Mouse (Mus musculus) spleen, adult 18-20 months (tissue): ENCODE measurements around the gene Greb1.

Source experiments
- DNase-seq, 2 experiments: peaks; one replicate each; pipeline ENCODE4 v3.0.0; 2022; ENCODE audit warnings: mixed read lengths in 2 of 2

The Greb1 gene

GRCm38 (mm10) chr12:16665022-16665421 lies 135.7 kb downstream of the Greb1 start:
- DNase-seq, result no peak

DNA sequence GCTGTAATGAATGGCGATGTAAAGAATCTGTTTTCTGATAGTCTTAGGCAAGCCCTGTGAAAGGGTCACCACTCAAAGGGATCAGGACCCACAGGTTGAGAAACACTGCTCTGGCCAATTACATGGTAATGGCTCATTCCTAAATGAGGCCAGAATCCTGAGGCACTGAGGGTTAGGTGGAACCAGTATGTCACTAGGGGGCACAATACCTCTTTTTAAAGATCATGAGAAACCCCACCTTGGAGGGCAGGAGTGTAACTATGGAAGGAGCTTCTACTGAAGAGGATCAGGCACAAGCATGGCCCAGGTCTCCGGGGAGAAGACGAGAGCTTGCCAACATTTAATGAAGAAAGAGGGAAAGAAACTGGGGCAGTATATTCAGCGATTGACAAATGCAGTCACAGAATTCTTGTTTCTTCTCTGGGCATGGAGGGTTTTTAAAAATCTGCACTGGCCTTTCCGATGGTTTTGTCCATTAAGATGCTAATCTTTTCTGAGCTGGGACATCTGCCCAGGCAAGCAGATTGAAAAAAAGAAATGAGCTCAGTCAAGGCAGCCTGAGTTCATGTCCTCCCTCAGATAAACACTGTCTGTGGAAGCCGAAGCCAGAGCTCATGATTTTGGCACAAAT lies 137.6 kb downstream of the Greb1 start:
- DNase-seq, result no peak

DNA sequence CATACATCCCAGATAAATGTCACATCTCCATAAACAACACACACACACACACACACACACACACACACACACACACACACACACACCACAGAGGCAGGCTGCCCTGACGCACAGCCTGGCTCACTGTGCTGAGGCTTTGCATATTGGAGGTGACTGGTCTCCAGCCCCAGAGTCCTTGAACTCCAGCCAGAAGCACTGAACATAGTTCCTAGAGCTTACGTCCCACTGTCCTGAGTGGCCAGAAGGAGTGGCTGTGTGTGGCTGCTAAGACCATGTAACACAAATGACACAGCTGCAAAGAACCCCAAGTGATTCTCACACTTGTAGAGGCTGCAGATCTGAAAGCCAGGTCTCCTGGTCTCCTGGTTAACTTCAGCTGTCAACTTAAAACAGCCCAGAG lies 138.8 kb downstream of the Greb1 start:
- no peak for DNase-seq

GRCm38 (mm10) chr12:16661459-16661858 lies 139.2 kb downstream of the Greb1 start:
- no peak for DNase-seq

DNA sequence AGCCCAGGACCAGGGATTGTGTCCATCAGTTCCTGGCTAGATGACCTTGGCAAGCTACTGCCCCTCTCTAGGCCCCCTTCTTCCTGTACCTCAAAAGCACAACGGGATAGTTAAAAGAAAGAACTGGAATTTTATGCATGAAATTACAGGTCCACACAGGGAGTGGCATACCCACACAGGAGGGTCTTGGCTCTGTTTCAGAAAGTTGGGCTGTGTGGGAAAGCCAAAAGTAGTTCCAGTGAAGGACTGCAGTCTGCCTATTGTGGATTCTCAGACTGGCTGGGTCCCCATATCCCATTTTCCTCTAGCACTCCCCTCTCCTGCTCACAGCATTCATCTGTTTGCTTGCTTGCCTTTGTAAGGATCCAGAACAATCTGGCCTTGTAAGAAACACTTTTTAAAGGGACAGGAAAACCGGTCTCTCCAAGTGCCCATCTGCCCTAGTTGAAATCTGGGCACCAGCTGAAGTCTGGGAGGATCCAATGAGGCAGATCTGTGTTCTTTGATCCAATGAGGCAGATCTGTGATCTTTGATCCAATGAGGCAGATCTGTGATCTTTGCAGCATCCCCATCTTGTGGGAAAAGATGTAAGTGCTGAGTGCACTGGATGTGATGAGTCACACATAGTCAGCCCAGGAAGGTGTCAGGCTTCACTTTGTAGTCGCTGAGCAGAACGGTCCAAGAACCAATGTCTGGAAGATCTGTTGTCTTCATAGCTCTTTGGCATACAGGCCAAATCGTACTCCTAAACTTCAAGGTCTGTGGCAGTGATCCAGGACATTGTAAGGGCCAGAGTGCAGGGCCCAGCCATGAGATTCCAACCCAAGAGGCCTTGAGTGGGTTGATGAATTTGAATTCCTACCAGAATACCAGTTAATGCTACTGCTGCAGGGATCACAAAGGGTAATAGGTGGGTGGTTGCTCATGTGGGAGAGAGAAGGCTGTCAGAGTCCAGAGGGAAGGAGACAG lies 143.5 kb downstream of the Greb1 start:
- no peak for DNase-seq

DNA sequence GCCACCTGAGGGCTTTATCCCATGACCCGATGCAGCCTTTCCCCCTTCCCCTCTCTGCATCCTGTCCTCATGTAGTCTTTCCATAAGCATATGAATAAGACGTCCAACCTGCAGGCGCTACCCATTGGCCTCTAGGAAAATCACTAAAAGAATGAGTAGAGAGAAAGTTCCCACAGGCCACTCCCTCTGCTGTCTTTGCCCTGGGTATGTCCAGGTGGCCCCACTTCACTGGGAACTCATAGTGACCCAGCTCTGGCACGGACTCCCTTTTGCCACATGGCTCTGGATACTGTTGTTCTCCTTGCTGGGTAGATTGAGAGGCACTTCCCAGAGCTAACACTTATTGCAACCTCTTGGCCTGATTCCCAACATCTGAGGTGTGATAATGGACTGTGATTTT lies 145.1 kb downstream of the Greb1 start:
- no peak for DNase-seq

DNA sequence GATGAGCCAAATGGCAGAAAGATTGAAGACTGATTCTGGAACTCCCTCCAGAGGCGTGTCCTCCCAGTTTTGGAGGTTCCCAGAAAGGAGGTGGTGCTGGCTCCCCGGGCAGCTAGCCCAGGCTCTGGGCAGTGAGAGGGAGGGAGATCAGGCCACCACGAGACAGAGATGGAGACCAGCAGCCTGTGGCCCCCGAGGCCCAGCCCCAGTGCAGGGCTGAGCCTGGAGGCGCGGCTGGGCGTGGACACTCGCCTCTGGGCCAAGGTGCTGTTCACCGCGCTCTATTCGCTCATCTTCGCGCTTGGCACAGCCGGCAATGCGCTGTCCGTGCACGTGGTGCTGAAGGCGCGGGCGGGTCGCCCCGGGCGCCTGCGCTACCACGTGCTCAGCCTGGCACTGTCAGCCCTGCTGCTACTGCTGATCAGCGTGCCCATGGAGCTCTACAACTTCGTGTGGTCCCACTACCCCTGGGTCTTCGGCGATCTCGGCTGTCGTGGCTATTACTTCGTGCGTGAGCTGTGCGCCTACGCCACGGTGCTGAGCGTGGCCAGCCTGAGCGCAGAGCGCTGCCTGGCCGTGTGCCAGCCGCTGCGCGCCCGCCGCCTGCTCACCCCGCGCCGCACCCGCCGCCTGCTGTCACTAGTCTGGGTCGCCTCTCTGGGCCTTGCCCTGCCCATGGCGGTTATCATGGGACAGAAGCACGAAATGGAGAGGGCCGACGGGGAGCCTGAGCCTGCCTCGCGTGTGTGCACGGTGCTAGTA lies 147.2 kb downstream of the Greb1 start, which contains the start of gene Ntsr2:
TSS of gene Ntsr2 (plus strand) at position 51 of the 762 bp plus-strand sequence.
- peak in 1 of 2 experiments; percentile 21 for DNase-seq

DNA sequence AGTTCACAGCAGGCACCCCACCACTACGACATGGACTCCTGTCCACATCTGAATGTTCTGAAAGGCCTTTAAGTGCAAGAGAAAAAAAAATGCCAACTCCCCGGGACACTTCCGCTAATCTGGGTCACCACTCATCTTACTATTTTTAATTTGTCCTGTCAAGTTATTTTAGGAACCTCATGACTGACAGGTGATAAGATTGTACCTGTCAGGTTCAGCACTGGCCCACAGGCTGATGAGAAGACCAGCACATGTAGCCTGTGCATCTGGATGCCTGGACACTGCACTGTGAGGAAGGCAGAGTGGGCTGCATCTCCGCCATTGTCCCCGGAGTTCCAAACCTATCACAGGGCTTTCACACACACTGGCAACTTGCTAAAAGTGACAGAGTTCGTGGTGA lies 150.9 kb downstream of the Greb1 start:
- no peak for DNase-seq

DNA sequence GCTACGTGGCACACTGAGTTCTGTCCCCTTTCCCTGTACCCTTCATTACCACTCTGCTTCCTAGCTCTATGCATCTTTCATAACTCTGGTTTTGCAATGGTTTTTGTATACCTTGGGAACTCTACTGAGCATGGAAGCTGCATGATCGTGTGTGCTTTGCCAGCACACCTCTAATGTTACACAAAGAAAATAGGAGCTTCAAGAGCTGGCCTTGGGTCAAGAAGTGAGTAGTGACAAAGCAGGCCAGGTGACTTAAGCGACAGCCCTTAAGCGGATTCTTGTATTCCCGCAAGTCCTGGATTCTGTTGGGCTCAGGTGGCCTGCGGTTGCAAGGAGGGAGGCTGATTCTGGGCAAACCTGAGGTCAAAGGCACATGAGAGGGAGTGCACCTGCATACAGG lies 152.4 kb downstream of the Greb1 start:
- DNase-seq, result no peak

- DNase-seq, result no peak
These were observed 153.8 kb downstream of the Greb1 start for GRCm38 (mm10) chr12:16646780-16647409.

GRCm38 (mm10) chr12:16644698-16645097 lies 156.0 kb downstream of the Greb1 start:
- DNase-seq, result no peak

- DNase-seq, result no peak
These were observed 157.0 kb downstream of the Greb1 start for GRCm38 (mm10) chr12:16643508-16644345.

GRCm38 (mm10) chr12:16642000-16642399 lies 158.7 kb downstream of the Greb1 start:
- DNase-seq, result no peak

- DNase-seq, result no peak
These were observed 160.6 kb downstream of the Greb1 start for GRCm38 (mm10) chr12:16640075-16640474.

DNA sequence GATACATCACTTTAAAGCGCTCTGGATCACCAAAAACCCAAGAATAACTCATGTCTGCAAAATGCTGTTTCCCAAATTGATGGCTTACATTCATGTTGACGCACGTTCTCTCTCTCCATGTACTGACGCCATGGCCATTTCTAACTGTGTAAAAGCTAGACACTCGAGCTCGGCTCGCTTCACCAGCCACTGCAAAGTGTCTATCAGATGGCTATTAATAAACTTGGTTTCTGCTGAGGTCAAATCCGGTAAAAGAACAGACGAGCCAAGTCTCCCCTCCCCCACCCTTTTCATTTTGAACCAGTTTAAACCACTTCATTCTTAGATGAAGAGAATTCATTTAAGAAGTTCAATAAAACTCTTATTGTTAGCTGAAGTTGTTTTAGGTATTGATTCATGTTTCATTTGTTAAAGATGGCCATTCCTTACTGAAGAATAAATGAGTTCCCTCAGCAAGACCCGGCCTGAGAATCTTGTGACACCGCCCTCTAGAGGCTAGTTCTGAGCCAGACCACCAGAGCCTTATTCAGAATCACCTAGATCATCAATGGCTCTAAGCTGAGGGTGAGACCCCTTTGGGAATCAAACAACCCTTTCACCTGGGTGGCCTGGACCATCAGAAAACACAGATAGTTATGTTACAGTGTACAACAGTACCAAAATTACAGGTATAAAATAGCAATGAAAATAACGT lies 161.5 kb downstream of the Greb1 start:
- no peak for DNase-seq

DNA sequence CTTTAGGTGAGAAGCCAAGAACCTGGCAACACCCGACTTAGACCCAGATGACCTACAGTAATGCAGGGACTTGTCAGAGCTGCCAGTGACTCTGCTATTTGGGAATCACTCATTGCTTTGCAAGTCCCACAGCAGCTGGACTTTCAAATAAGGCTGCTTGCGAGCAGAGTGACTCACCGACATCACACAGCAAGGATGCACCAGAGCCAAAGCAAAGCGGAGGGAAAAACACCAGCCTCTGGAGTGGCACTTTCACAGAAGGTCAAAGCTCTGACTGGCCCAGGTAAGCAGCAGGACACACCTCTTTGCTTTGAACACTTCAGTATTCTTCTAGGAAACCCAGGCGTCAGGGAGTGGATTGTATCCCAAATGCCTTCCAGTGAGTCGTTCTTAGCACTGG lies 164.9 kb downstream of the Greb1 start:
- DNase-seq, result no peak

DNA sequence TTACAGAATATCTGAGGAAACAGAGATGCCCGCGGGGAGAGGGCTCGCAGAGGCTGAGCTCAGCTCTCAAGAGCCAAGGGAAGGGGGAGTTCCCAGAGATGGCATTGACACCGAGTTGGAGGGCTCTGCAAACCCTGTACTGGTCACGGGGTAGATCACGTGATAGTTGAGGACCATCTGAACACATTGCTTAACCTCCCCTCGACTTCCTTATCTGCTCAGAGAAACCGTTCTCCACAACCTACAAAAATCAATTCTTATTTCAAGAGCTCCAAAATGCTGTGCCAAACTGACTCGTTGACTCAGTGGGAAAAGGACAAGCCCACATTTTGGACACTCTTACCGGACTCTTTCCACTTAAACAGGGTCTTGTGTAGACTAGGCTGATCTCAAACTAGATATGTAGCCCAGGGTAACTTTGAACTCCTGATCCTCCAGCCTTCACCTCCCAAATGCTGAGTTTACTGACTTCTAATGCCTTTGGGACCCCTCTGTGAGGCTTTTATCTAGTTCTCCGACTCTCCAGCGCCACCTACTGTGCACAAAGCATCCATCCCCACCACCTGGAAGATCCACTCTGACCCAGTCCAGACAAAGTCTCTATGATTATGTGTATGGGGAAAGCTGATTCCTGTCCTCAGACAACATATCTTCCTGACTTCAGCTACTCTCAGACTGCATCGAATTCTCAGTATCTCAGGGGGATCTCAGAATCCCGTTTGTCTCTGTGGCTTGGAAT lies 166.4 kb downstream of the Greb1 start:
- DNase-seq, result peak in 1 of 2 experiments; percentile 61

- DNase-seq, result no peak
These were observed 167.5 kb downstream of the Greb1 start for GRCm38 (mm10) chr12:16633235-16633634.

- DNase-seq, result no peak
These were observed 169.3 kb downstream of the Greb1 start for GRCm38 (mm10) chr12:16631423-16631822.

DNA sequence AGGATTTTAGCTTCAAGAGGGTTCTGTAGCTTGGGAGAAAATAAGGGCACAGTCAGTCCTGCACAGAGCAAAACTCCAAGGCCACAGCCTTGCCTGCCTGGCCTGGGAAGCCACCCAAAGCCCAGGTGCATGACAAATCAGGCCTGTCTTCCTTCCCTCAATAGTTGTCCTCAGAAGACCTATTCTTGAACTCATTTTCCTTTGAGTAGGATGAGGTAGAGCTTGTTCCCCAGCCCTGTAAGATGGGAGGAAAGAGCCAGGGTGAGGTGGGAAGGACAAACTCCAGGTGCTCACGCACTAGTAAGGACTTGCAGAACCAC lies 169.9 kb downstream of the Greb1 start:
- DNase-seq, result no peak
